Comparison of ENCODE assay signal across 10 mouse cellular contexts in genomic region chr2:79256880-79257279, GRCm38 (mm10). TPM values are rescaled to one million over a fixed set of nuclear protein-coding genes. Genes with fewer than 3 reads are reported as not detected.
A peak's percentile ranks its signal among the peaks of the same experiment; 100 is the strongest.
DNase-seq lines count a peak whose midpoint lies in the region; ATAC-seq and TF ChIP-seq lines count a peak whose summit lies in the region.
"Had no signal": no experiment of that assay in that cellular context is flagged by ENCODE, and none has a peak within 500 bp of the region (broad histone marks: within the 10 kb centered on the region; RNA-seq: fewer than 3 reads in every experiment).

No protein-coding gene starts in this region.

- H3K9me3 ChIP-seq in embryonic facial prominence, embryonic 11.5 days (replicated peaks; ENCODE audit: control insufficient read depth, low read length), result no peaks in the 10 kb centered on the region

- H3K4me2 ChIP-seq in embryonic facial prominence, embryonic 11.5 days (ENCODE audit: low read depth, low read length), result no peak overlapping the region

- 28% methylated on average over 4 of the region's 4 CpGs for WGBS in embryonic facial prominence, embryonic 11.5 days

- no peak overlapping the region for H3K9ac ChIP-seq in embryonic facial prominence, embryonic 11.5 days (replicated peaks; ENCODE audit: low read length)

- no peak for DNase-seq in layer of hippocampus, adult 2 months (ENCODE audit: low spot score in 2 of 2)
- no peak for DNase-seq in layer of hippocampus, adult 18-20 months (ENCODE audit: low spot score in 2 of 2)
- DNase-seq in embryonic facial prominence, embryonic 11.5 days (ENCODE audit: low spot score), result peak; percentile 23
- DNase-seq in induced T-regulatory cell, adult 2 months (ENCODE audit: low read depth), result peak; percentile 17
- DNase-seq in embryo, embryonic 9.5 days (ENCODE audit: extremely low spot score), result no peak
- no peak for DNase-seq in thymus, postnatal 4 days
- no peak for DNase-seq in right cerebral cortex, postnatal 4 days
- DNase-seq: cerebellum, postnatal 25 days; layer of hippocampus, adult 9-11 months had no signal

- H3K4me3 ChIP-seq in layer of hippocampus, adult 2 months, result peak overlapping the region; percentile 58
- no peak overlapping the region for H3K4me3 ChIP-seq in embryonic facial prominence, embryonic 11.5 days (ENCODE audit: low read depth, low read length)

- ATAC-seq in embryonic facial prominence, embryonic 11.5 days (replicated peaks; ENCODE audit: insufficient number of reproducible peaks, low FRiP score, low TSS enrichment, low read depth), result no peak
- ATAC-seq in monocyte, adult 5-6 weeks (replicated peaks; ENCODE audit: insufficient number of reproducible peaks, low FRiP score, low TSS enrichment, poor library complexity, severe bottlenecking), result peak; percentile 29

- no peak overlapping the region for H3K27ac ChIP-seq in layer of hippocampus, adult 2 months
- no peak overlapping the region for H3K27ac ChIP-seq in embryonic facial prominence, embryonic 11.5 days (replicated peaks; ENCODE audit: low read depth, low read length)

- H3K27me3 ChIP-seq in embryonic facial prominence, embryonic 11.5 days (ENCODE audit: control insufficient read depth, insufficient read depth, low read length), result no peaks in the 10 kb centered on the region

- H3K4me1 ChIP-seq in embryonic facial prominence, embryonic 11.5 days (ENCODE audit: control insufficient read depth, insufficient read depth, low read length), result no peaks in the 10 kb centered on the region; the same call in 1 of the 2 replicates

- no peaks in the 10 kb centered on the region for H3K36me3 ChIP-seq in embryonic facial prominence, embryonic 11.5 days (replicated peaks; ENCODE audit: control insufficient read depth, insufficient read depth, low read depth, low read length)

- no peak for TF ChIP-seq CTCF in layer of hippocampus, adult 2 months (conservative IDR thresholded peaks at IDR 0.05)

RNA-seq across cellular contexts. Expression of gene Itga4, which starts 1.7 kb away (rescaled TPM):
- total RNA-seq in layer of hippocampus, adult 2 months (2021), result 10 to 100 TPM; 25.9 to 28.6 TPM
- 10 to 100 TPM; 25.2 to 26.9 TPM for total RNA-seq in layer of hippocampus, adult 18-20 months (2021)
- polyA plus RNA-seq in embryonic facial prominence, embryonic 11.5 days (2014; fragmentation: Nextera tagmentation; extraction: Ambion mirVana), result 6.5 and 8.4 TPM in 2 replicates
- 524 to 876 TPM (median 534 TPM) in 3 replicates for total RNA-seq in monocyte, adult 5-6 weeks (2017)

Comparison
In these comparisons a context has a peak if more than half of its experiments do, and no peak if none do; other contexts are left out.
1. DNase-seq: peak in embryonic facial prominence, embryonic 11.5 days (single experiment) and induced T-regulatory cell, adult 2 months (single experiment); none in layer of hippocampus, adult 2 months (0 of 2), layer of hippocampus, adult 18-20 months (0 of 2), embryo, embryonic 9.5 days (single experiment), thymus, postnatal 4 days (single experiment) and right cerebral cortex, postnatal 4 days (single experiment).
2. RNA of gene Itga4, which starts 1.7 kb away (total RNA-seq): 524 to 876 TPM in monocyte, adult 5-6 weeks; 25.9 to 28.6 TPM in layer of hippocampus, adult 2 months and 25.2 to 26.9 TPM in layer of hippocampus, adult 18-20 months; every median in the first group is over 10 times any median in the second.